Mouse (Mus musculus): Measurements from ENCODE around the gene Aftph. TPM values are rescaled to one million over a fixed set of nuclear protein-coding genes. Genes with fewer than 3 reads are reported as not detected.

Gene Aftph
- polyA plus RNA-seq, 1 experiment from 2014 or later, result 58.9 TPM

DNA sequence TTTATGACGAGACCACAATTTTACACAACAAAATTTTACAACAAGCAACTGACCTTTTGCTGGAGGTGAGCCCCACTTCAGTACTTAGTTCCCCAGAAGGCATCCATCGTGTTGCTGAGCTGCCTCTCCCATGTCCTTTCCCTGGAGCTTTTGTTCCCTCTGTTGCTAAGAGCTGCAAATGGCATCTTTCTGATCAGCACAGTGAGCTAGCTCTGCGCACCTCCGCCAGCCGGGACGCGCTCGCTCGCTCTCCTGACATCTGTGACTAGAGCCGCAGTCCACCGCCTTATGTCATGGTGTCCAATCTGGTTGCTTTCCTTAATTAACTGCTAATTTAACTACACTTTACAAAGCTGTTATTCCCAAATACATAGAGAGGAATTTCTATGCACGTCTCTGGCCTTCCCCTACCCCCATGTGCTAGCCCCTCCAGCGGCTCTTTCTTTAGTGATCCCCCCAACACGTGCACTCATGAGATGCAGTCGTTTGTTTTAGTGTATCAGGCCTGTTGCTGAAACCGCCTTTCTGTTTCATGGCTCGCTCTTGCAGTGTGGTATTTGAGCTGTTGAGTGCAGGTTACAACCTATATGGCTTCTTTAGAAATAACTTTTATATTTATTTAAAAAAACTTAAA lies 91.3 kb downstream of the Aftph start:
- CTCF ChIA-PET, result interaction anchor here (1.4 kb wide), 1 partner anchor 12 kb away, joined by 3 read pairs; no protein-coding TSS in a partner anchor
- in situ Hi-C loops (cut with MboI; ENCODE audit: low pct_unique_long_range_greater_than_20kb), result loop anchor here (25.0 kb wide), 1 partner anchor 262 kb away; no protein-coding TSS in a partner anchor
- no peak for TF ChIP-seq CTCF (IDR thresholded peaks at IDR 0.05)
- ATAC-seq (no peak), DNase-seq (ENCODE audit: low read depth, low spot score) (no peak)
- POLR2A ChIA-PET, result no interaction called here
- H3K27me3 ChIP-seq, result no peaks in the 10 kb centered on the region

DNA sequence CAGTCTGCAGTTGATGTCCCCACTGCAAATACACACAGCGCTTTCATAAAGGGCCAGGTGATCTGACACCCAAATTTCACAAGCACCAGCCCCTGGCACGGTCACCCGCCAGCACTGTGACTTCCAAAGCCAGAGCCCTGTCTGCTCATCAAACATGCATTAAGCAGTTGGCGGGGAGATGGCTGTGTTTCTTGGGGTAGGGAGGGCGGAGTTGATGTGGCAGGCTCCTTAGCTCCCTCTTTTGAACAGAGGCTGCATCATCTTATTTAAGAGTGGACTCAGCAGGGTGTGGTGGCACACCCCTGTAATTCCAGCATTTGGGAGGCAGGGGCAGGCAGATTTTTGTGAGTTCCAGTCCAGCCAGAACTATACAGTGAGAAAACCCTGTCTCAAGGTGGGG lies 91.9 kb downstream of the Aftph start:
- in situ Hi-C loops (cut with MboI; ENCODE audit: low pct_unique_long_range_greater_than_20kb), result no loop called here

GRCm38 (mm10) chr11:20647902-20648625 lies 93.3 kb downstream of the Aftph start:
- CTCF ChIA-PET, result interaction anchor here (1.3 kb wide), 1 partner anchor 193 kb away, joined by 3 read pairs; no protein-coding TSS in a partner anchor
- POLR2A ChIA-PET, result no interaction called here
- in situ Hi-C loops (cut with MboI; ENCODE audit: low pct_unique_long_range_greater_than_20kb), result no loop called here
- ATAC-seq (no peak), DNase-seq (ENCODE audit: low read depth, low spot score) (no peak)
- H3K27me3 ChIP-seq, result no peaks in the 10 kb centered on the region
- no peak for TF ChIP-seq CTCF (IDR thresholded peaks at IDR 0.05)

More for the DNA sequence above, 91.9 kb downstream of the Aftph start:
- H3K27me3 ChIP-seq, result no peaks in the 10 kb centered on the region
- ATAC-seq (no peak), DNase-seq (ENCODE audit: low read depth, low spot score) (no peak)
- ChIA-PET CTCF (interaction anchor here (1.4 kb wide), 1 partner anchor 11 kb away, joined by 3 read pairs; no protein-coding TSS in a partner anchor), POLR2A (no interaction called here)
- TF ChIP-seq CTCF (IDR thresholded peaks at IDR 0.05), result no peak

- ChIA-PET CTCF (no interaction called here), POLR2A (interaction anchor here (1.4 kb wide), 1 partner anchor 14 kb away, joined by 4 read pairs; no protein-coding TSS in a partner anchor)
- in situ Hi-C loops (cut with MboI; ENCODE audit: low pct_unique_long_range_greater_than_20kb), result no loop called here
- no peaks in the 10 kb centered on the region for H3K27me3 ChIP-seq
- ATAC-seq (no peak), DNase-seq (ENCODE audit: low read depth, low spot score) (no peak)
- TF ChIP-seq CTCF (IDR thresholded peaks at IDR 0.05), result no peak
Observed at GRCm38 (mm10) chr11:20646986-20647726, 94.2 kb downstream of the Aftph start.

- TF ChIP-seq CTCF (IDR thresholded peaks at IDR 0.05), result no peak
- ChIA-PET POLR2A (interaction anchor here (1.4 kb wide), 1 partner anchor 13 kb away, joined by 4 read pairs; no protein-coding TSS in a partner anchor), CTCF (no interaction called here)
- H3K27me3 ChIP-seq, result no peaks in the 10 kb centered on the region
- ATAC-seq (no peak), DNase-seq (ENCODE audit: low read depth, low spot score) (no peak)
- in situ Hi-C loops (cut with MboI; ENCODE audit: low pct_unique_long_range_greater_than_20kb), result no loop called here
Observed at GRCm38 (mm10) chr11:20646142-20646541, 95.2 kb downstream of the Aftph start.

DNA sequence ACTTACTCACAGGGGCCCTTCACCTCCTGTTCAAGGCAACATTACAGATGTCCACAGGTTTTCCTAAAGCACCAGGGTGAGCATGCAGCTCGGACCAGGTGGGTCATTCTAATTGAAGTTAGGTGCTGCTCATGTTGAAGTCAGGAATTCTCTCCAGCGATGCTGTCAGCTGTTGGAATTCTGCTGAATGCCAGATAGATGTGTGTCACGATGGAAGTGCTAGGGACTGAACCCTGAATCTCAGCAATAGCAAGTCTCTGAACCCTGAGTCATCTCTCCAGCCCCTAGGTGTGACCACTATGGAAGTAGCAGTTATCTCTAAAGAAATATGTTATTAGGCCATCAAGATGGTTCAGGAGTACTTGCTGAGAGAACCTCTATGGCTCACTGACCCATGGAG lies 95.9 kb downstream of the Aftph start:
- in situ Hi-C loops (cut with MboI; ENCODE audit: low pct_unique_long_range_greater_than_20kb), result no loop called here
- no peak for DNase-seq (ENCODE audit: low read depth, low spot score)
- ATAC-seq, result no peak
- CTCF ChIA-PET, result interaction anchor here (1.3 to 1.6 kb wide), 3 partner anchors 12 to 169 kb away, joined by 3 to 6 read pairs (median 3); no protein-coding TSS in a partner anchor
- POLR2A ChIA-PET, result interaction anchor here (1.0 kb wide), 1 partner anchor 14 kb away, joined by 4 read pairs; no protein-coding TSS in a partner anchor
- H3K27me3 ChIP-seq, result no peaks in the 10 kb centered on the region
- no peak for TF ChIP-seq CTCF (IDR thresholded peaks at IDR 0.05)

DNA sequence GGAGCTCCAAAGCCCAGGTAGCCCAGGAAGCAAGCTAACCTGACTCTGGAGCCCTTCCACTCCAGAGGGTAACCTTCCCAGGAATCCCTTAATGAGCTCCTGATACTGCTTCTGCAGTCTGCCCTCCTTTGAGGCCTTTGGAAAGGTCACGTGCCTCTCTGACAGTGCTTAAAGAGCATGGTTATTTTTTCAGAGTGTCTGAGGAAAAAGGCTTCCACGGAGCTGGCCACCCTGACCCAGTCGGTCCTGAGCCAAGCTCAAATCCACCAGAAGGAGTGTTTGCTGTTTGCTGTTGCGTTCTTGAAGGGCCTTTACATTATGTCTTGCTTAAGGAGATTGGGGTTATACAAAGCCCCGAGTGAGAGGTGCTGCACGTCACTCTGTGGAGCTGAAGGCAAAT lies 96.5 kb downstream of the Aftph start:
- in situ Hi-C loops (cut with MboI; ENCODE audit: low pct_unique_long_range_greater_than_20kb), result loop anchor here (5.0 kb wide), 1 partner anchor 103 kb away; the partner anchor contains the start of gene Sertad2
- DNase-seq (ENCODE audit: low read depth, low spot score) (no peak), ATAC-seq (no peak)
- CTCF ChIA-PET, result interaction anchor here (1.3 to 1.6 kb wide), 3 partner anchors 12 to 168 kb away, joined by 3 to 6 read pairs (median 3); no protein-coding TSS in a partner anchor
- no peak for TF ChIP-seq CTCF (IDR thresholded peaks at IDR 0.05)
- POLR2A ChIA-PET, result interaction anchor here (0.5 to 1.0 kb wide), 2 partner anchors 13 to 436 kb away, joined by 4 read pairs; no protein-coding TSS in a partner anchor
- no peaks in the 10 kb centered on the region for H3K27me3 ChIP-seq

GRCm38 (mm10) chr11:20644166-20644565 lies 97.2 kb downstream of the Aftph start:
- no peaks in the 10 kb centered on the region for H3K27me3 ChIP-seq
- no peak for TF ChIP-seq CTCF (IDR thresholded peaks at IDR 0.05)
- in situ Hi-C loops (cut with MboI; ENCODE audit: low pct_unique_long_range_greater_than_20kb), result loop anchor here (5.0 kb wide), 1 partner anchor 102 kb away; the partner anchor contains the start of gene Sertad2
- CTCF ChIA-PET, result interaction anchor here (1.3 to 1.6 kb wide), 3 partner anchors 13 to 167 kb away, joined by 3 to 6 read pairs (median 3); no protein-coding TSS in a partner anchor
- no peak for DNase-seq (ENCODE audit: low read depth, low spot score)
- POLR2A ChIA-PET, result no interaction called here
- ATAC-seq, result no peak

DNA sequence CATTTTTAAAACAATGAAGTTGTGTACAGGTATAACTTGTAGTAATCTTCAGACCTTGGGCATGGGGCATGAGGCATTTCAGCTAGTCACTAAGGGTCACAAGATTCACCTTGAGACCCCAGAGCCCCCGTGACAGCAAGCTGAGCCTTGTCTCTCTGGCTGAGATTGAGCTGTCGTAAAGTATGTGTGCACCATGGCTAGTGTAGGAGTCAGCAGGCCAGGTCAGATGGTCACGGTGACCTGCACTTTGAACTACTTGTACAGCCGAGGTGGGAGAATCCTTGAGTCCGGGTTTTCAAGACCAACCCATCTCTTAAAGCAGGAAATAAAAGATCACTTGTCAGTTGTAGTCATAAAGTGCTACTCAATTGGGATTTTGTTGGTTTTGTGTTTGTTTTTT lies 98.2 kb downstream of the Aftph start:
- no peak for DNase-seq (ENCODE audit: low read depth, low spot score)
- ChIA-PET POLR2A (no interaction called here), CTCF (no interaction called here)
- in situ Hi-C loops (cut with MboI; ENCODE audit: low pct_unique_long_range_greater_than_20kb), result loop anchor here (5.0 kb wide), 1 partner anchor 101 kb away; the partner anchor contains the start of gene Sertad2
- H3K27me3 ChIP-seq, result no peaks in the 10 kb centered on the region
- TF ChIP-seq CTCF (IDR thresholded peaks at IDR 0.05), result no peak
- no peak for ATAC-seq

- TF ChIP-seq CTCF (IDR thresholded peaks at IDR 0.05), result no peak
- DNase-seq (ENCODE audit: low read depth, low spot score) (no peak), ATAC-seq (no peak)
- POLR2A ChIA-PET, result no interaction called here
- in situ Hi-C loops (cut with MboI; ENCODE audit: low pct_unique_long_range_greater_than_20kb), result loop anchor here (5.0 kb wide), 1 partner anchor 100 kb away; the partner anchor contains the start of gene Sertad2
- H3K27me3 ChIP-seq, result no peaks in the 10 kb centered on the region
- CTCF ChIA-PET, result no interaction called here
Observed at GRCm38 (mm10) chr11:20642321-20642720, 99.1 kb downstream of the Aftph start.

All from Patski (cell line).